Mouse (Mus musculus): ENCODE measurements around the gene Rab11fip4. TPM values are rescaled to one million over a fixed set of nuclear protein-coding genes. Genes with fewer than 3 reads are reported as not detected.

The Rab11fip4 gene
- 0.07 and 0.14 TPM in 2 replicates for polyA plus RNA-seq (2014; fragmentation: Nextera tagmentation; extraction: Ambion mirVana)

GRCm38 (mm10) chr11:79590664-79591590 lies at the start of gene Rab11fip4:
Gene Rab11fip4, plus strand, starts transcription at chr11:79591212.
- 1% methylated on average over 54 of the region's 98 CpGs for WGBS
- Histone ChIP-seq H3K9ac (ENCODE audit: low read length) (peak within 1 kb of the TSS; percentile 59), H3K9me3 (ENCODE audit: control insufficient read depth, low read length) (no peaks in the 10 kb centered on the region), H3K4me3 (ENCODE audit: control insufficient read depth in 1 of 2, insufficient read depth in 1 of 2, low read depth in 1 of 2, low read length in 2 of 2) (peak within 1 kb of the TSS; percentile 46 to 54), H3K4me1 (ENCODE audit: control insufficient read depth in 2 of 2, insufficient read depth in 2 of 2, low read length in 2 of 2) (peaks cover 3% of the 10 kb centered on the region in 2 experiments; a peak in 3 of 4 replicates), H3K27ac (replicated peaks in 1 of 2; ENCODE audit: control insufficient read depth in 1 of 2, insufficient read depth in 1 of 2, low read depth in 2 of 2, low read length in 2 of 2) (no peak within 1 kb of the TSS), H3K36me3 (ENCODE audit: control insufficient read depth, insufficient read depth, low read length) (no peaks in the 10 kb centered on the region), H3K4me2 (ENCODE audit: low read length) (peak within 1 kb of the TSS; percentile 95), H3K27me3 (ENCODE audit: control insufficient read depth, insufficient read depth, low read length) (peaks cover 63% of the 10 kb centered on the region)
- no peak for ATAC-seq (ENCODE audit: insufficient number of reproducible peaks, insufficient read depth, low FRiP score, low read depth)

GRCm38 (mm10) chr11:79552622-79553021 lies 38.4 kb upstream of the Rab11fip4 start:
- WGBS: 44% methylated on average over 1 of the region's 1 CpGs
- H3K4me2 ChIP-seq (ENCODE audit: low read length): no peak overlapping the region
- H3K4me3 ChIP-seq (ENCODE audit: control insufficient read depth in 1 of 2, insufficient read depth in 1 of 2, low read depth in 1 of 2, low read length in 2 of 2): no peak overlapping the region
- H3K36me3 ChIP-seq (ENCODE audit: control insufficient read depth, insufficient read depth, low read length): peaks cover 88% of the 10 kb centered on the region
- no peak overlapping the region for H3K27ac ChIP-seq (replicated peaks in 1 of 2; ENCODE audit: control insufficient read depth in 1 of 2, insufficient read depth in 1 of 2, low read depth in 2 of 2, low read length in 2 of 2)
- no peaks in the 10 kb centered on the region for H3K27me3 ChIP-seq (ENCODE audit: control insufficient read depth, insufficient read depth, low read length)
- no peaks in the 10 kb centered on the region for H3K9me3 ChIP-seq (ENCODE audit: control insufficient read depth, low read length)
- ATAC-seq (ENCODE audit: insufficient number of reproducible peaks, insufficient read depth, low FRiP score, low read depth): no peak
- no peak overlapping the region for H3K9ac ChIP-seq (ENCODE audit: low read length)
- H3K4me1 ChIP-seq (ENCODE audit: control insufficient read depth in 2 of 2, insufficient read depth in 2 of 2, low read length in 2 of 2): peaks cover 0 to 6% of the 10 kb centered on the region in 2 experiments; a peak in 1 of 4 replicates

- no peak overlapping the region for H3K27ac ChIP-seq (replicated peaks in 1 of 2; ENCODE audit: control insufficient read depth in 1 of 2, insufficient read depth in 1 of 2, low read depth in 2 of 2, low read length in 2 of 2)
- no peaks in the 10 kb centered on the region for H3K9me3 ChIP-seq (ENCODE audit: control insufficient read depth, low read length)
- peaks cover 71% of the 10 kb centered on the region for H3K36me3 ChIP-seq (ENCODE audit: control insufficient read depth, insufficient read depth, low read length)
- H3K4me2 ChIP-seq (ENCODE audit: low read length): no peak overlapping the region
- no peaks in the 10 kb centered on the region for H3K4me1 ChIP-seq (ENCODE audit: control insufficient read depth in 2 of 2, insufficient read depth in 2 of 2, low read length in 2 of 2)
- no peak overlapping the region for H3K4me3 ChIP-seq (ENCODE audit: control insufficient read depth in 1 of 2, insufficient read depth in 1 of 2, low read depth in 1 of 2, low read length in 2 of 2)
- no peak for ATAC-seq (ENCODE audit: insufficient number of reproducible peaks, insufficient read depth, low FRiP score, low read depth)
- WGBS: 91% methylated on average over 4 of the region's 4 CpGs
- no peaks in the 10 kb centered on the region for H3K27me3 ChIP-seq (ENCODE audit: control insufficient read depth, insufficient read depth, low read length)
- no peak overlapping the region for H3K9ac ChIP-seq (ENCODE audit: low read length)
Measured at GRCm38 (mm10) chr11:79560536-79560935, 30.5 kb upstream of the Rab11fip4 start.

- Histone ChIP-seq H3K4me3 (ENCODE audit: control insufficient read depth in 1 of 2, insufficient read depth in 1 of 2, low read depth in 1 of 2, low read length in 2 of 2) (no peak overlapping the region), H3K4me2 (ENCODE audit: low read length) (no peak overlapping the region), H3K4me1 (ENCODE audit: control insufficient read depth in 2 of 2, insufficient read depth in 2 of 2, low read length in 2 of 2) (no peaks in the 10 kb centered on the region), H3K36me3 (ENCODE audit: control insufficient read depth, insufficient read depth, low read length) (peaks cover 77% of the 10 kb centered on the region), H3K27ac (replicated peaks in 1 of 2; ENCODE audit: control insufficient read depth in 1 of 2, insufficient read depth in 1 of 2, low read depth in 2 of 2, low read length in 2 of 2) (no peak overlapping the region), H3K9me3 (ENCODE audit: control insufficient read depth, low read length) (no peaks in the 10 kb centered on the region), H3K27me3 (ENCODE audit: control insufficient read depth, insufficient read depth, low read length) (no peaks in the 10 kb centered on the region), H3K9ac (ENCODE audit: low read length) (no peak overlapping the region)
- ATAC-seq (ENCODE audit: insufficient number of reproducible peaks, insufficient read depth, low FRiP score, low read depth): no peak
- 91% methylated on average over 7 of the region's 7 CpGs for WGBS
Measured at GRCm38 (mm10) chr11:79563493-79563892, 27.5 kb upstream of the Rab11fip4 start.

- 60% methylated on average over 1 of the region's 1 CpGs for WGBS
- H3K9me3 ChIP-seq (ENCODE audit: control insufficient read depth, low read length): no peaks in the 10 kb centered on the region
- H3K4me3 ChIP-seq (ENCODE audit: control insufficient read depth in 1 of 2, insufficient read depth in 1 of 2, low read depth in 1 of 2, low read length in 2 of 2): no peak overlapping the region
- no peak overlapping the region for H3K9ac ChIP-seq (ENCODE audit: low read length)
- no peak overlapping the region for H3K27ac ChIP-seq (replicated peaks in 1 of 2; ENCODE audit: control insufficient read depth in 1 of 2, insufficient read depth in 1 of 2, low read depth in 2 of 2, low read length in 2 of 2)
- H3K27me3 ChIP-seq (ENCODE audit: control insufficient read depth, insufficient read depth, low read length): no peaks in the 10 kb centered on the region
- H3K4me2 ChIP-seq (ENCODE audit: low read length): no peak overlapping the region
- no peak for ATAC-seq (ENCODE audit: insufficient number of reproducible peaks, insufficient read depth, low FRiP score, low read depth)
- H3K36me3 ChIP-seq (ENCODE audit: control insufficient read depth, insufficient read depth, low read length): peaks cover 81% of the 10 kb centered on the region
- H3K4me1 ChIP-seq (ENCODE audit: control insufficient read depth in 2 of 2, insufficient read depth in 2 of 2, low read length in 2 of 2): no peaks in the 10 kb centered on the region; a peak in 1 of 4 replicates
Measured at GRCm38 (mm10) chr11:79566947-79567346, 24.1 kb upstream of the Rab11fip4 start.

- H3K9ac ChIP-seq (ENCODE audit: low read length): no peak overlapping the region
- H3K4me3 ChIP-seq (ENCODE audit: control insufficient read depth in 1 of 2, insufficient read depth in 1 of 2, low read depth in 1 of 2, low read length in 2 of 2): no peak overlapping the region
- no peaks in the 10 kb centered on the region for H3K27me3 ChIP-seq (ENCODE audit: control insufficient read depth, insufficient read depth, low read length)
- no peak overlapping the region for H3K4me2 ChIP-seq (ENCODE audit: low read length)
- 80% methylated on average over 11 of the region's 11 CpGs for WGBS
- H3K4me1 ChIP-seq (ENCODE audit: control insufficient read depth in 2 of 2, insufficient read depth in 2 of 2, low read length in 2 of 2): no peaks in the 10 kb centered on the region; a peak in 1 of 4 replicates
- H3K9me3 ChIP-seq (ENCODE audit: control insufficient read depth, low read length): no peaks in the 10 kb centered on the region
- no peak for ATAC-seq (ENCODE audit: insufficient number of reproducible peaks, insufficient read depth, low FRiP score, low read depth)
- peaks cover 88% of the 10 kb centered on the region for H3K36me3 ChIP-seq (ENCODE audit: control insufficient read depth, insufficient read depth, low read length)
- H3K27ac ChIP-seq (replicated peaks in 1 of 2; ENCODE audit: control insufficient read depth in 1 of 2, insufficient read depth in 1 of 2, low read depth in 2 of 2, low read length in 2 of 2): no peak overlapping the region
Measured at GRCm38 (mm10) chr11:79568197-79568911, 22.7 kb upstream of the Rab11fip4 start.

- no peak overlapping the region for H3K4me2 ChIP-seq (ENCODE audit: low read length)
- H3K27ac ChIP-seq (replicated peaks in 1 of 2; ENCODE audit: control insufficient read depth in 1 of 2, insufficient read depth in 1 of 2, low read depth in 2 of 2, low read length in 2 of 2): no peak overlapping the region
- H3K36me3 ChIP-seq (ENCODE audit: control insufficient read depth, insufficient read depth, low read length): peaks cover 93% of the 10 kb centered on the region
- no peaks in the 10 kb centered on the region for H3K9me3 ChIP-seq (ENCODE audit: control insufficient read depth, low read length)
- WGBS: 94% methylated on average over 2 of the region's 2 CpGs
- no peak overlapping the region for H3K9ac ChIP-seq (ENCODE audit: low read length)
- no peak for ATAC-seq (ENCODE audit: insufficient number of reproducible peaks, insufficient read depth, low FRiP score, low read depth)
- no peaks in the 10 kb centered on the region for H3K27me3 ChIP-seq (ENCODE audit: control insufficient read depth, insufficient read depth, low read length)
- no peak overlapping the region for H3K4me3 ChIP-seq (ENCODE audit: control insufficient read depth in 1 of 2, insufficient read depth in 1 of 2, low read depth in 1 of 2, low read length in 2 of 2)
- H3K4me1 ChIP-seq (ENCODE audit: control insufficient read depth in 2 of 2, insufficient read depth in 2 of 2, low read length in 2 of 2): peaks cover 4 to 11% of the 10 kb centered on the region in 2 experiments
Measured at GRCm38 (mm10) chr11:79570319-79570718, 20.7 kb upstream of the Rab11fip4 start.
